Mouse (Mus musculus): ENCODE measurements at regions not wholly inside any gene's neighbourhood (a gene's known extent, or its start where the extent isn't known, plus 50 kb on each side); places are given as distances from the start of the nearest gene placed in this dataset.

GRCm38 (mm10) chr8:30661261-30661660, 2767.2 kb upstream of the 5930422O12Rik start:
- DNase-seq (ENCODE audit: extremely low read depth), result no peak
- H3K9me3 ChIP-seq (replicated peaks; ENCODE audit: low read length), result no peaks in the 10 kb centered on the region
- TF ChIP-seq ZMIZ1 (IDR thresholded peaks at IDR 0.05; ENCODE audit: low read depth, low read length) (no peak), MYC (IDR thresholded peaks at IDR 0.05; ENCODE audit: low read depth, low read length) (no peak), SIN3A (IDR thresholded peaks at IDR 0.05; ENCODE audit: low read length) (no peak), MAZ (IDR thresholded peaks at IDR 0.05; ENCODE audit: low read depth, low read length) (no peak), RCOR1 (conservative IDR thresholded peaks at IDR 0.05; ENCODE audit: low read depth, low read length) (no peak), ETS1 (conservative IDR thresholded peaks at IDR 0.05; ENCODE audit: low read depth, low read length) (no peak), USF1 (IDR thresholded peaks at IDR 0.05; ENCODE audit: low read depth, low read length) (no peak), NELFE (IDR thresholded peaks at IDR 0.05; ENCODE audit: low read depth, low read length) (no peak)
- no peak overlapping the region for H3K9ac ChIP-seq (ENCODE audit: insufficient read depth, low read depth)
- H3K36me3 ChIP-seq (replicated peaks in 1 of 2; ENCODE audit: control insufficient read depth in 1 of 2, insufficient read depth in 1 of 2, low read length in 1 of 2), result no peaks in the 10 kb centered on the region
- H3K4me2 ChIP-seq (ENCODE audit: insufficient read depth, low read depth, poor library complexity, severe bottlenecking), result no peak overlapping the region
- H3K27me3 ChIP-seq (replicated peaks), result no peaks in the 10 kb centered on the region
- no peaks in the 10 kb centered on the region for H3K79me2 ChIP-seq (replicated peaks; ENCODE audit: control insufficient read depth, extremely low read depth, insufficient read depth, poor library complexity, severe bottlenecking)
- H3K4me3 ChIP-seq (replicated peaks in 1 of 3; ENCODE audit: low read depth in 2 of 3, low read length in 2 of 3, poor library complexity in 1 of 3), result no peak overlapping the region
- in situ Hi-C loops (cut with MboI; ENCODE audit: low pct_ligation_motif_present, low pct_unique_long_range_greater_than_20kb, low sequenced_read_pairs) (no loop called here), dilution Hi-C loops (cut with MboI; ENCODE audit: extremely low pct_ligation_motif_present, extremely low pct_unique_long_range_greater_than_20kb, low sequenced_read_pairs) (no loop called here)
- peaks cover 0 to 4% of the 10 kb centered on the region in 2 experiments; a peak in 1 of 4 replicates for H3K4me1 ChIP-seq (ENCODE audit: control insufficient read depth in 1 of 2, insufficient read depth in 2 of 2)
- no peak overlapping the region for H3K27ac ChIP-seq (ENCODE audit: insufficient read depth, low read depth)

- dilution Hi-C loops (cut with MboI; ENCODE audit: extremely low pct_ligation_motif_present, extremely low pct_unique_long_range_greater_than_20kb, low sequenced_read_pairs), result no loop called here
Observed at GRCm38 (mm10) chr8:30669451-30669850, 2759.1 kb upstream of the 5930422O12Rik start.

More at GRCm38 (mm10) chr8:30669451-30669850, 2759.1 kb upstream of the 5930422O12Rik start:
- no peak for DNase-seq (ENCODE audit: extremely low read depth)
- H3K9me3 ChIP-seq (replicated peaks; ENCODE audit: low read length), result no peaks in the 10 kb centered on the region
- H3K9ac ChIP-seq (ENCODE audit: insufficient read depth, low read depth), result no peak overlapping the region
- peak overlapping the region; percentile 55; the same call in 1 of the 2 replicates for H3K4me2 ChIP-seq (ENCODE audit: insufficient read depth, low read depth, poor library complexity, severe bottlenecking)
- H3K27ac ChIP-seq (ENCODE audit: insufficient read depth, low read depth), result no peak overlapping the region
- no peaks in the 10 kb centered on the region for H3K79me2 ChIP-seq (replicated peaks; ENCODE audit: control insufficient read depth, extremely low read depth, insufficient read depth, poor library complexity, severe bottlenecking)
- in situ Hi-C loops (cut with MboI; ENCODE audit: low pct_ligation_motif_present, low pct_unique_long_range_greater_than_20kb, low sequenced_read_pairs), result no loop called here
- H3K4me1 ChIP-seq (ENCODE audit: control insufficient read depth in 1 of 2, insufficient read depth in 2 of 2), result peaks cover 0 to 7% of the 10 kb centered on the region in 2 experiments; a peak in 3 of 4 replicates
- H3K4me3 ChIP-seq (replicated peaks in 1 of 3; ENCODE audit: low read depth in 2 of 3, low read length in 2 of 3, poor library complexity in 1 of 3), result no peak overlapping the region
- TF ChIP-seq SMC3 (IDR thresholded peaks at IDR 0.05; ENCODE audit: low read depth, low read length) (no peak), NRF1 (IDR thresholded peaks at IDR 0.05; ENCODE audit: low read depth, low read length) (no peak), MEF2A (IDR thresholded peaks at IDR 0.05; ENCODE audit: borderline replicate concordance, low read depth, low read length) (no peak), MYC (IDR thresholded peaks at IDR 0.05; ENCODE audit: low read depth, low read length) (no peak), MAX (IDR thresholded peaks at IDR 0.05; ENCODE audit: low read length) (no peak), CHD1 (IDR thresholded peaks at IDR 0.05; ENCODE audit: low read depth, low read length) (no peak), ZKSCAN1 (IDR thresholded peaks at IDR 0.05; ENCODE audit: borderline replicate concordance, low read depth, low read length) (no peak), IRF4 (IDR thresholded peaks at IDR 0.05; ENCODE audit: low read depth, low read length) (no peak), MAZ (IDR thresholded peaks at IDR 0.05; ENCODE audit: low read depth, low read length) (no peak), ZC3H11A (IDR thresholded peaks at IDR 0.05; ENCODE audit: low read depth, low read length) (no peak), E2F4 (IDR thresholded peaks at IDR 0.05; ENCODE audit: insufficient replicate concordance, low read depth, low read length) (no peak), JUN (IDR thresholded peaks at IDR 0.05; ENCODE audit: insufficient read depth, low read depth, low read length) (no peak), UBTF (IDR thresholded peaks at IDR 0.05; ENCODE audit: low read depth, low read length) (no peak), ETS1 (conservative IDR thresholded peaks at IDR 0.05; ENCODE audit: low read depth, low read length) (no peak), KAT2A (IDR thresholded peaks at IDR 0.05; ENCODE audit: insufficient replicate concordance, low read length) (no peak), MXI1 (IDR thresholded peaks at IDR 0.05; ENCODE audit: low read depth, low read length) (no peak), EP300 (IDR thresholded peaks at IDR 0.05; ENCODE audit: low read length) (no peak), MAFK (IDR thresholded peaks at IDR 0.05; ENCODE audit: insufficient replicate concordance, low read length) (no peak), TBP (conservative IDR thresholded peaks at IDR 0.05; ENCODE audit: low read depth, low read length) (no peak)
- H3K27me3 ChIP-seq (replicated peaks), result no peaks in the 10 kb centered on the region
- no peaks in the 10 kb centered on the region for H3K36me3 ChIP-seq (replicated peaks in 1 of 2; ENCODE audit: control insufficient read depth in 1 of 2, insufficient read depth in 1 of 2, low read length in 1 of 2)
